Mouse (Mus musculus) embryonic facial prominence, embryonic 12.5 days (tissue): Measurements from ENCODE around the gene Hs6st3. TPM values are rescaled to one million over a fixed set of nuclear protein-coding genes. Genes with fewer than 3 reads are reported as not detected.

Experiments used
- ATAC-seq: fragments of 200-750 bp; cut with Nextera tagmentation; 2 replicates; pipeline ENCODE4 v1.8.0; 2017; ENCODE audit not compliant: insufficient number of reproducible peaks, insufficient read depth, low FRiP score, low TSS enrichment
- H3K27ac ChIP-seq: fragments of 300-500 bp; sonication (generic); 2 replicates; pipeline ENCODE4 v1.5.1; 2016; ENCODE audit warnings: mild to moderate bottlenecking
- H3K27me3 ChIP-seq: fragments of 300-500 bp; sonication (generic); 2 replicates; pipeline ENCODE4 v1.6.1; 2016; ENCODE audit warnings: mild to moderate bottlenecking, moderate library complexity
- H3K36me3 ChIP-seq: fragments of 300-500 bp; sonication (generic); 2 replicates; pipeline ENCODE4 v1.6.1; 2016; ENCODE audit warnings: mild to moderate bottlenecking
- H3K4me1 ChIP-seq: fragments of 300-500 bp; sonication (generic); 2 replicates; pipeline ENCODE4 v1.6.1; 2016
- H3K4me2 ChIP-seq: fragments of 300-500 bp; sonication (generic); replicated peaks from 2 replicates; pipeline ENCODE4 v1.6.1; 2016; ENCODE audit warnings: mild to moderate bottlenecking, moderate library complexity
- H3K4me3 ChIP-seq: fragments of 300-500 bp; sonication (generic); 2 replicates; pipeline ENCODE4 v1.5.1; 2016; ENCODE audit warnings: mild to moderate bottlenecking
- H3K9ac ChIP-seq: fragments of 300-500 bp; sonication (generic); 2 replicates; pipeline ENCODE4 v1.6.1; 2016; ENCODE audit warnings: mild to moderate bottlenecking, moderate library complexity
- H3K9me3 ChIP-seq: fragments of 300-500 bp; sonication (generic); 2 replicates; pipeline ENCODE4 v1.6.1; 2016; ENCODE audit warnings: mild to moderate bottlenecking, moderate library complexity
- WGBS: fragments of 180-500 bp; shearing (Covaris S2); methylation state at CpG from one replicate; pipeline ENCODE4 v1.1.7; 2016; 5-methylcytosine and 5-hydroxymethylcytosine counted together
- polyA plus RNA-seq: library from polyadenylated mRNA; unstranded; fragments of >200 nt; fragmentation: Nextera tagmentation; extraction: Ambion mirVana; gene quantifications from 2 replicates; pipeline ENCODE4 v1.2.1, GENCODE M21; 2016

Gene Hs6st3
- polyA plus RNA-seq, 1 experiment from 2014 or later = 0.40 TPM

DNA sequence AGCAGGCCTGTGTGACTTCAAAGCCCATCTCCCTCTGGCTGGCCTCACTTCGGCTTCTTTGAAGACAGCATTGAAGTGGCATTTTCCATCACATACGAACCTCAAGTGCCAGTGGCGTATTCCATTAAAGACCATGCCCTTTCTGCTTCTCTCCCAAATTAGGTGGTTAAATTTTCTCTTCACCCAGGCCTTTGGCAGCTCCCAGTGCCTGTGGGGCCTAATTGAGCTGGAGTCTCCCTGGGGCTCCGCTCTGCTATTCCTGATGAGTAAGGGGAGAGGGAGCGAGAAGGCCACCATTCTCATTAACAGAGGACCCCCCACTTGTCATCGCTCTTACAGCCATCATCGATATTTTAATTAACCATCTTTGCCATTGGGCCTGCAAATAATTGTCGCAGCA, 754.8 kb downstream of the Hs6st3 start:
- Histone ChIP-seq H3K4me2 (no peak overlapping the region), H3K4me1 (no peaks in the 10 kb centered on the region), H3K9ac (no peak overlapping the region), H3K4me3 (no peak overlapping the region), H3K27me3 (no peaks in the 10 kb centered on the region), H3K36me3 (no peaks in the 10 kb centered on the region), H3K9me3 (no peaks in the 10 kb centered on the region), H3K27ac (no peak overlapping the region)
- ATAC-seq = no peak
- 86% methylated on average over 8 of the region's 8 CpGs for WGBS

- no peaks in the 10 kb centered on the region for H3K27me3 ChIP-seq
- H3K4me1 ChIP-seq = no peaks in the 10 kb centered on the region
- no peak overlapping the region for H3K4me3 ChIP-seq
- H3K4me2 ChIP-seq = no peak overlapping the region
- H3K27ac ChIP-seq = no peak overlapping the region
- H3K9ac ChIP-seq = no peak overlapping the region
- no peaks in the 10 kb centered on the region for H3K36me3 ChIP-seq
- H3K9me3 ChIP-seq = no peaks in the 10 kb centered on the region
- no peak for ATAC-seq
- WGBS = 89% methylated on average over 8 of the region's 8 CpGs
Measured at GRCm38 (mm10) chr14:119895097-119895496, 757.0 kb downstream of the Hs6st3 start.

GRCm38 (mm10) chr14:119895765-119896465, 757.8 kb downstream of the Hs6st3 start:
- no peak overlapping the region for H3K27ac ChIP-seq
- H3K4me2 ChIP-seq = no peak overlapping the region
- no peak for ATAC-seq
- WGBS = 45% methylated on average over 10 of the region's 10 CpGs
- no peaks in the 10 kb centered on the region for H3K4me1 ChIP-seq
- H3K36me3 ChIP-seq = no peaks in the 10 kb centered on the region
- no peaks in the 10 kb centered on the region for H3K27me3 ChIP-seq
- H3K9ac ChIP-seq = no peak overlapping the region
- no peak overlapping the region for H3K4me3 ChIP-seq
- no peaks in the 10 kb centered on the region for H3K9me3 ChIP-seq

DNA sequence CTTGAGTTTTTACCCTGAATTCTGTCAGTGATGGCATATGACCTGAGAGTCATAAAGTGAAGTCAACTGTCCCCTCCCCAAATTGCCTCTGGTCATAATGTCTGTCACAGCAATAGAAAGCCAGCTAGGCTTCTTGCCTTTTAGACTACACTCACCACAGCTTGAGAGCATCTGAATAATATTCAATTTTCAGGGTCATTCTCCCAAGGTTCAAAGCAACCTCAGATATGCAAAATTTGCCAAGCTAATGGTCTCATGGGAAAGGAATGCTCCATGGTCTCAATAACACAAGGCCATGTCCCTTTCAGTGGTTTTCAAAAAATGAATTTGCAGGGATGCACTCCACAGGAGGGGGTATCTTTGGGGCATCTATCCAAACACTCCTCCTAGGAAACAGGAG, 764.3 kb downstream of the Hs6st3 start:
- H3K4me3 ChIP-seq = no peak overlapping the region
- no peaks in the 10 kb centered on the region for H3K4me1 ChIP-seq

GRCm38 (mm10) chr14:119908032-119908675, 770.0 kb downstream of the Hs6st3 start:
- H3K27me3 ChIP-seq = no peaks in the 10 kb centered on the region
- no peaks in the 10 kb centered on the region for H3K36me3 ChIP-seq
- 59% methylated on average over 13 of the region's 13 CpGs for WGBS
- no peak for ATAC-seq
- H3K9ac ChIP-seq = no peak overlapping the region
- H3K4me1 ChIP-seq = no peaks in the 10 kb centered on the region
- H3K27ac ChIP-seq = no peak overlapping the region
- no peak overlapping the region for H3K4me2 ChIP-seq
- no peaks in the 10 kb centered on the region for H3K9me3 ChIP-seq
- H3K4me3 ChIP-seq = no peak overlapping the region

More for the DNA sequence above, 764.3 kb downstream of the Hs6st3 start:
- Histone ChIP-seq H3K9me3 (no peaks in the 10 kb centered on the region), H3K27me3 (no peaks in the 10 kb centered on the region), H3K9ac (no peak overlapping the region), H3K36me3 (no peaks in the 10 kb centered on the region), H3K4me2 (no peak overlapping the region), H3K27ac (no peak overlapping the region)
- no peak for ATAC-seq

- ATAC-seq = no peak
- Histone ChIP-seq H3K4me2 (no peak overlapping the region), H3K4me3 (no peak overlapping the region), H3K27me3 (no peaks in the 10 kb centered on the region), H3K4me1 (no peaks in the 10 kb centered on the region), H3K9ac (no peak overlapping the region), H3K36me3 (no peaks in the 10 kb centered on the region), H3K9me3 (no peaks in the 10 kb centered on the region), H3K27ac (no peak overlapping the region)
- 70% methylated on average over 6 of the region's 6 CpGs for WGBS
Measured at GRCm38 (mm10) chr14:119914508-119914907, 776.4 kb downstream of the Hs6st3 start.

DNA sequence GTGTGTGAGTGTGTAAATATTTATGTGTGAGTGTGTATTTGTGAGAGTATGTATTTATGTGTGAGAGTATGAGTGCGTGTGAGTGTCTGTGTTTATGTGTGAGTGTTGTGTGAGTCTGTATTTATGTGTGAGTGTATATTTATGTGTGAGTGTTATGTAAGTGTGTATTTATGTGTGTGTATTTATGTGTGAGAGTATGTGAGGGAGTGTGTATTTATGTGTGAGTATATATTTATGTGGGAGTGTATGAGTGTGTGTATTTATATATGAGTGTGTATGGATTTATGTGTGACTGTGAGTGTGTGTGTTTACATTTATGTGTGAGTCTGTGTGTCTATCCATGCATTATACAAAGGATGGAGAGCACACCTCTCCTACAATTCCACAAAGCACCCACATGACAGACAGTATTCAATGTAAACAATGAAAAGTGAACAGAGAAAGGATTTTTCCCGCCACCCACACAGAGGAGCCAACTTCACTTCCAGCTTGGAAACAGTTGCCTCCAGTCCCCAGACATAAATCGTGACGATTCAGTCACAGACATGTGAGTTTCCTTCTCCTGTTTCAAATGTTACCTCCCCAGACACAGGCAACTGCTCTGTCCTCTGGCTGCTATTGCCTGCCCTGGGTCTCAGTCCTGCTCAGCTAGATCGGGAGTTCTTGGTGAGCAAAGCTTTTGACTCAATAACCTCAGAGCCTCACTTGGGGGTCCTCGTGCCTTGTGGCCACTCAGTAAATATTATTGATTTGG, 780.3 kb downstream of the Hs6st3 start:
- Histone ChIP-seq H3K27me3 (no peaks in the 10 kb centered on the region), H3K4me1 (no peaks in the 10 kb centered on the region), H3K27ac (no peak overlapping the region), H3K9me3 (no peaks in the 10 kb centered on the region), H3K4me2 (no peak overlapping the region), H3K4me3 (no peak overlapping the region), H3K36me3 (no peaks in the 10 kb centered on the region), H3K9ac (no peak overlapping the region)
- 71% methylated on average over 6 of the region's 6 CpGs for WGBS
- ATAC-seq = no peak

- H3K27me3 ChIP-seq = no peaks in the 10 kb centered on the region
- H3K9ac ChIP-seq = no peak overlapping the region
- no peaks in the 10 kb centered on the region for H3K9me3 ChIP-seq
- no peak overlapping the region for H3K4me2 ChIP-seq
- ATAC-seq = no peak
- H3K4me1 ChIP-seq = no peaks in the 10 kb centered on the region
- no peak overlapping the region for H3K4me3 ChIP-seq
- H3K36me3 ChIP-seq = no peaks in the 10 kb centered on the region
- 88% methylated on average over 1 of the region's 1 CpGs for WGBS
- H3K27ac ChIP-seq = no peak overlapping the region
Measured at GRCm38 (mm10) chr14:119919177-119919576, 781.0 kb downstream of the Hs6st3 start.

Other genes with a start within 250 kb of the Hs6st3 start
- 43.0 and 48.0 TPM in 2 replicates for gene Dzip1, start 212.9 kb upstream of the Hs6st3 start, polyA plus RNA-seq
- gene Dnajc3, start 200.4 kb upstream of the Hs6st3 start, polyA plus RNA-seq = 30.2 and 30.9 TPM in 2 replicates
- gene Uggt2, start 38.9 kb upstream of the Hs6st3 start, polyA plus RNA-seq = 20.7 and 21.9 TPM in 2 replicates